Mouse (Mus musculus) neutrophil, adult 5-6 weeks (primary cell): ENCODE data around the gene Lrrc8a. TPM values are rescaled to one million over a fixed set of nuclear protein-coding genes. Genes with fewer than 3 reads are reported as not detected.

ENCODE experiments used
- ATAC-seq: fragments of 151-379, 151-347 bp; 2 replicates; pipeline ENCODE4 v1.8.0; 2017; ENCODE audit warnings: mild to moderate bottlenecking, moderate TSS enrichment; ENCODE audit not compliant: insufficient number of reproducible peaks, poor library complexity, low FRiP score, severe bottlenecking; ENCODE audit errors: extremely low read depth
- total RNA-seq: library from RNA; stranded (forward); fragments of 200-1000 nt; gene quantifications from 2 replicates; pipeline ENCODE4 v1.2.3, GENCODE M21; 2017

Lrrc8a gene
- total RNA-seq, 1 experiment from 2014 or later = 20.7 TPM

- no peak for ATAC-seq
These were observed 45.7 kb downstream of the Lrrc8a start for GRCm38 (mm10) chr2:30283193-30283592.

- ATAC-seq = no peak
These were observed 47.5 kb downstream of the Lrrc8a start for GRCm38 (mm10) chr2:30285004-30285403.

- ATAC-seq = no peak
These were observed 48.1 kb downstream of the Lrrc8a start for GRCm38 (mm10) chr2:30285416-30286181.

- ATAC-seq = peak; percentile 83
These were observed 48.9 kb downstream of the Lrrc8a start, which contains the start of the genes Dolk and Nup188 for GRCm38 (mm10) chr2:30286192-30287026. Dolk (minus strand) TSS chr2:30286334. Nup188 (plus strand) TSS chr2:30286397.

GRCm38 (mm10) chr2:30287027-30287373, 49.5 kb downstream of the Lrrc8a start:
- no peak for ATAC-seq

GRCm38 (mm10) chr2:30299525-30299924, 62.0 kb downstream of the Lrrc8a start:
- ATAC-seq = no peak

GRCm38 (mm10) chr2:30299966-30300365, 62.5 kb downstream of the Lrrc8a start:
- no peak for ATAC-seq

GRCm38 (mm10) chr2:30306087-30306486, 68.6 kb downstream of the Lrrc8a start:
- ATAC-seq = no peak

GRCm38 (mm10) chr2:30309351-30309750, 71.8 kb downstream of the Lrrc8a start:
- ATAC-seq = no peak

- ATAC-seq = no peak
These were observed 74.0 kb downstream of the Lrrc8a start for GRCm38 (mm10) chr2:30311481-30311880.

Other genes starting within 250 kb of the Lrrc8a start
- gene Wdr34, start 188.8 kb upstream of the Lrrc8a start, total RNA-seq = 0.70 and 0.86 TPM in 2 replicates
- gene Set, start 180.3 kb upstream of the Lrrc8a start, total RNA-seq = 313 and 345 TPM in 2 replicates
- 1.0 and 1.8 TPM in 2 replicates for gene Pkn3, start 160.0 kb upstream of the Lrrc8a start, total RNA-seq
- 10.1 and 11.2 TPM in 2 replicates for gene Zdhhc12, start 144.1 kb upstream of the Lrrc8a start, total RNA-seq
- gene Zer1, start 113.1 kb upstream of the Lrrc8a start, total RNA-seq = 43.1 and 46.3 TPM in 2 replicates
- 40.9 and 50.9 TPM in 2 replicates for gene Tbc1d13, start 104.0 kb upstream of the Lrrc8a start, total RNA-seq
- 1.3 and 3.9 TPM in 2 replicates for gene Endog, start 66.2 kb upstream of the Lrrc8a start, total RNA-seq
- gene Spout1, start 59.3 kb upstream of the Lrrc8a start, total RNA-seq = 8.3 and 15.7 TPM in 2 replicates
- gene Kyat1, start 31.9 kb upstream of the Lrrc8a start, total RNA-seq = 7.1 and 7.5 TPM in 2 replicates
- 2.0 and 2.9 TPM in 2 replicates for gene Gm28035, start 2.9 kb downstream of the Lrrc8a start, total RNA-seq
- gene Phyhd1, start 28.5 kb downstream of the Lrrc8a start, total RNA-seq = 3.8 and 6.0 TPM in 2 replicates
- not detected in 2 replicates for gene Gm28038, start 43.3 kb downstream of the Lrrc8a start, total RNA-seq
- gene Dolk, start 48.6 kb downstream of the Lrrc8a start, total RNA-seq = 9.0 and 10.3 TPM in 2 replicates
- gene Nup188, start 48.7 kb downstream of the Lrrc8a start, total RNA-seq = 14.6 and 14.8 TPM in 2 replicates
- gene Sh3glb2, start 121.6 kb downstream of the Lrrc8a start, total RNA-seq = 39.0 and 44.3 TPM in 2 replicates
- 6.0 and 11.2 TPM in 2 replicates for gene Miga2, start 126.5 kb downstream of the Lrrc8a start, total RNA-seq
- gene Dolpp1, start 154.5 kb downstream of the Lrrc8a start, total RNA-seq = 19.8 and 21.2 TPM in 2 replicates
- gene Crat, start 178.1 kb downstream of the Lrrc8a start, total RNA-seq = 15.3 and 16.2 TPM in 2 replicates
- 37.4 and 47.8 TPM in 2 replicates for gene Ptpa, start 178.3 kb downstream of the Lrrc8a start, total RNA-seq
- 0.23 and 0.25 TPM in 2 replicates for gene Ier5l, start 236.5 kb downstream of the Lrrc8a start, total RNA-seq